Mouse (Mus musculus): Measurements from ENCODE around the gene Serac1. TPM values are rescaled to one million over a fixed set of nuclear protein-coding genes. Genes with fewer than 3 reads are reported as not detected.

Serac1 gene
- polyA plus RNA-seq, 1 experiment from 2014 or later: 5.6 TPM

DNA sequence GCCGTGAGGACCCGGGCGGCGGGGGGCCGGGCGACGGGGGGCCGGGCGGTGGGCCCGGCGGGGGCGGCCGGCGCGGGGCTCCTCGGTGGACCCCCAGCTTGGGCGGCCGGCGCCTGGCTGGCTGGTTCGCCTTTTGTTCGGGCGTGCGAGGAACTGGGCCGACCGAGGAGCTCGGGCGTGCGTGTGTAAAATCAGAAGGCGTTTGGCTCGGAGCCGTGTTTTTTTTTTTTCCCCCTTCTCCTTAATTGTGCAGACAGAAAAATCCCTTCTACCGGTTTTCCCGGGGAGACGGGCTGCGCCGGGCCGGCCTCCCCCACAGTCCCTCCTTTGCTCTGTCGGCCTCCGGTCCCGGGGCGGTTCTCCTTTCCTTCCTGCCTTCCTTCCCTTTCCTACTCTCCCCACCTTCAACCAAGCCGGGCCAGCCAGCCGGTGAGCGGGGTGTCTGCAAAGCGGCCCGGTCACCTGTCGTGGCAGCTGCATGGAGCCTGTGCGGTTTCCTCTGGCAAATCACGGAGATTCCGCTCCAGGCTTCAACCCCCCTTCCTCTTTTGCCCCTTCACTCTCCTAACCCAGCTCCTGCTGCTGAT lies 27.6 kb upstream of the Serac1 start:
- Histone ChIP-seq H3K4me2 (peak overlapping the region; percentile 80), H3K36me3 (peaks cover 10% of the 10 kb centered on the region; the same call in 1 of the 2 replicates), H3K4me3 (replicated peaks) (peak overlapping the region; percentile 94), H3K4me1 (peaks cover 20% of the 10 kb centered on the region), H3K27me3 (peaks cover 10% of the 10 kb centered on the region; the same call in 1 of the 2 replicates), H3K9ac (peak overlapping the region; percentile 93), H3K9me3 (replicated peaks) (no peaks in the 10 kb centered on the region), H3K27ac (peak overlapping the region; percentile 94)
- under 1% methylated on average over 34 of the region's 50 CpGs for WGBS
- ATAC-seq (replicated peaks; ENCODE audit: low FRiP score): no peak; the same call in 1 of the 2 replicates

DNA sequence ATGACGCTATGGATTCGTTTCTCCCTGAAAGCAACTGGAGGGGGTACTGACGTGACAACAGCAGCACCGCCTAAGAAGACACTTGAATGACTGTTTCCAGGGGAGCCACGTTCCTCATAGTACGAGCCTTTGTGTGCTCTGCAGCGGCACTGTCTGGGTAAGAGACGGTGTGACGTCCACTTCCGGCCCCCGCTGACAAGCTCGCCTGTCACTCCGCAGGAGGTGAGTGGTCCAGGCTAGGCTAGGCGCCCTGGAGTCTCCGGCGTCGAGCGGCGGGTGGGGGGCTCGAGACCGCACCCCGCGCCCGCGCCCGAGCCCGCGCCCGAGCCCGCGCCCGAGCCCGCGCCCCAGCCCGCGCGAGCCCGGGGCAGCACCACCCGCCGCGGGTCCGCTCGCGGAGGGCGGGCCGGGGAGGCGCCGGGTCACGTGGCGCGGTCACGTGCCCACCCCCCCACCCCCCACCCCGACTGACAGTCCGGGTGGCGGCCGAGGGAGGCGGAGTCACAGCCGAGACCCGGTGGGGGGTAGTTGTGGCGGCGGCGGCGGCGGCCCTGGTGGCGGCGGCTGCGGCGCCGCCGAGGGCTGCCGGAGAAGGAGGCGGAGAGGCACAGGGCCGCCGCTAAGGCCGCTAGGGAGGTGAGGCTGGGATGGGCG lies 26.9 kb upstream of the Serac1 start, which contains the start of gene Tulp4:
Tulp4 (plus strand) TSS at position 77 of the 654 bp plus-strand sequence.
- Histone ChIP-seq H3K9ac (peak within 1 kb of the TSS; percentile 93), H3K4me3 (replicated peaks) (peak within 1 kb of the TSS; percentile 94), H3K27me3 (peaks cover 10% of the 10 kb centered on the region; the same call in 1 of the 2 replicates), H3K27ac (peak within 1 kb of the TSS; percentile 94), H3K9me3 (replicated peaks) (no peaks in the 10 kb centered on the region), H3K4me1 (peaks cover 20% of the 10 kb centered on the region), H3K36me3 (peaks cover 9% of the 10 kb centered on the region; the same call in 1 of the 2 replicates), H3K4me2 (peak within 1 kb of the TSS; percentile 80)
- WGBS: under 1% methylated on average over 48 of the region's 76 CpGs
- peak; percentile 97 for ATAC-seq (replicated peaks; ENCODE audit: low FRiP score)

DNA sequence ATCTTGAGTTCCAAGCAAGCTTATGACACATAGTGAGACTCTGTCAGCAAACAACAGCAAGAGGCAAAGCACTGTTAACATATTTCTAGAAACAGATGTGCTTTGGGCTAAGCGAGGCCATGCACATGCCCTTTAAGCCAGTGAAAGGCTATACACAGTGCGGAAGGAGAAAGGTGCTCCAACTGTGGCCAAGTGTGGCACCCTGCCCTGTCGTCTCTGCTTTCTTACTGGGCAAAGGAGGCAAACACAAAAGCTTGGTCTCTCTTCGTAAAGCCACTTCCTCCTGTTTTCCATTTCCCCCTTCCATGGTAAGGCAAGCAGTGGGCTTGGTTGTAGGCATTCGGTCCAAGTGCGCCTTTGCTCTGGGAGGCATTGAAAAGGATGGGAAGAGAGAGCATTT lies 24.0 kb upstream of the Serac1 start:
- Histone ChIP-seq H3K4me2 (no peak overlapping the region), H3K27ac (no peak overlapping the region), H3K36me3 (no peaks in the 10 kb centered on the region), H3K4me1 (peaks cover 11% of the 10 kb centered on the region), H3K27me3 (peaks cover 10% of the 10 kb centered on the region; the same call in 1 of the 2 replicates), H3K9ac (no peak overlapping the region), H3K4me3 (replicated peaks) (no peak overlapping the region), H3K9me3 (replicated peaks) (no peaks in the 10 kb centered on the region)
- 81% methylated on average over 6 of the region's 6 CpGs for WGBS
- ATAC-seq (replicated peaks; ENCODE audit: low FRiP score): no peak

DNA sequence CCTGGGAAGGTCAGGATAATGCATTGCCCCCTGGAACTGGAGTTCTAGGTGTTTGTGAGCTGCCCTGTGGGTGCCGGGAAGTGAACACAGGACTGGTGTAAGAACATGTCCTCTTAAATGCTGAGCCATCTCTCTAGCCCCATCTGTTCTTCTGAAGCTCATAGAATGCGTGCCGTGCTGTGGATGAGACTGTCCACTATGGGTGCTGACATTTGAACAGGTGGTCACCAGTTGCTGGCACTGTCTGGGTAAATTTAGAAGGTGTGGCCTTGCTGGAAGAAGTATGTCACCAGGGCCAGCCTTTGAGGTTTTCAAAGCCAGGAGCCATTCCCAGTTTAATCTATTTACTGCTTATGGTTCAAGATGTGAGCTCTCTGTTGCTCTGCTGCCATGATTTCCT lies 22.7 kb upstream of the Serac1 start:
- Histone ChIP-seq H3K4me3 (replicated peaks) (no peak overlapping the region), H3K4me1 (no peaks in the 10 kb centered on the region), H3K27ac (no peak overlapping the region), H3K4me2 (no peak overlapping the region), H3K9me3 (replicated peaks) (no peaks in the 10 kb centered on the region), H3K36me3 (no peaks in the 10 kb centered on the region), H3K27me3 (peaks cover 10% of the 10 kb centered on the region; the same call in 1 of the 2 replicates), H3K9ac (no peak overlapping the region)
- ATAC-seq (replicated peaks; ENCODE audit: low FRiP score): no peak
- WGBS: 89% methylated on average over 3 of the region's 3 CpGs

DNA sequence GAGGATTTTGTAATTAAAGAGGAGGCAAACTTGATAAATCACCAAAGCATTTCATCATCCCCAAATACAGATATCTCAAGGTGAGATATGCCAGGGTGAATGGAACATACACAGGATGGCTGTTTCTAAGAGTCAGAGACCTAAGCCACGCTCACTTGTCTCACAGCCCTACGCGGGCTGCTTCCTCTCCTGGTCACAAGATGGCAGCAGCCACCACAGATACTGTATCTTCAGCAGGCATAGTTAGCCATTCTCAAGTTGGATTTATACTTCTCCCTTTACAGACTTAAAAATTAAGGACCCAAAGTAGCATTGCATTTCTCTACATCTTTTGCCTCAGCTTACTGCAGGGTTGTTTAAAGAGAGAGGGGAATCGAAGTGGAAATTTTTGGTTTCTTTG lies 18.3 kb upstream of the Serac1 start:
- 26% methylated on average over 4 of the region's 4 CpGs for WGBS
- no peak for ATAC-seq (replicated peaks; ENCODE audit: low FRiP score)
- Histone ChIP-seq H3K27me3 (no peaks in the 10 kb centered on the region), H3K4me1 (no peaks in the 10 kb centered on the region), H3K9ac (no peak overlapping the region), H3K36me3 (no peaks in the 10 kb centered on the region), H3K4me2 (no peak overlapping the region), H3K4me3 (replicated peaks) (no peak overlapping the region), H3K9me3 (replicated peaks) (no peaks in the 10 kb centered on the region), H3K27ac (no peak overlapping the region)

DNA sequence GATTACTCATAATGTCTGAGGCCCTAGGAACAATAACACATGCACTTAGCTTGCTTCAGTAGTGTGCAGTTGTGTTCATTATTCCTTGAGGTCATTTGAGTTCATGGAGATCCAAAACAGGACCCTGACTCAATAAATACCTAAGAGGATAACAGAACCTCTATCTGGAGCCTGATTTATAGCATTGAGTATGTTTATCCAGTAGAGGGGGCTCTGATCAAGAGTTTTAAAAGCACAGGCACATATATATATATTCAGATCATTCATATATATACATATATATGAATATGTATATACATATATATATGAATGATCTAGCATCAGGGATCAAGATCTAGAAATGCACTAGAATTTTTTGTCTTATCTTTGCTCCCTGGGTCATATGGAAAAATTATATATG lies 16.0 kb upstream of the Serac1 start:
- Histone ChIP-seq H3K4me2 (no peak overlapping the region), H3K4me3 (replicated peaks) (no peak overlapping the region), H3K9me3 (replicated peaks) (no peaks in the 10 kb centered on the region), H3K36me3 (no peaks in the 10 kb centered on the region), H3K4me1 (no peaks in the 10 kb centered on the region), H3K27me3 (no peaks in the 10 kb centered on the region), H3K9ac (no peak overlapping the region), H3K27ac (no peak overlapping the region)
- ATAC-seq (replicated peaks; ENCODE audit: low FRiP score): no peak

DNA sequence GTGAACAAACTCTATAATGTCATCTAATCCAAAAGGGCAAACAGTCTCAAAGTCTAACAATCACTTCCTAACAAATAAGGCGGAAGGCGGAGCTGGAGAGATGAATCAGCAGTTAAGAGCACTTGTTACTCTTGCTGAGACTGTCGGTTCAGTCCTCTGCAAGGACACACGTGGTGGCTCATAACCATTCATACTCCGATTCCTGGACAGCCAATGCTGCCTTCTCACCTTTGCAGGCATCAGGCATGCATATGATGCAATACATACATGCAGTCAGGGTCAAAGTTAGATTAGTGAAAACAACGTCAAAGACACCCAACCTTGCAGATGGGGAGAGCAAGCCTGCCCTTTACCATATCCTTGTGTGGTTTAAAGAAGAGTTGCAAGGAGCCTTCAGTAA lies 12.1 kb upstream of the Serac1 start:
- H3K9ac ChIP-seq: no peak overlapping the region
- H3K4me1 ChIP-seq: no peaks in the 10 kb centered on the region
- no peak overlapping the region for H3K4me2 ChIP-seq
- WGBS: 89% methylated on average over 6 of the region's 6 CpGs
- no peak for ATAC-seq (replicated peaks; ENCODE audit: low FRiP score)
- no peaks in the 10 kb centered on the region for H3K27me3 ChIP-seq
- H3K27ac ChIP-seq: no peak overlapping the region
- no peaks in the 10 kb centered on the region for H3K9me3 ChIP-seq (replicated peaks)
- H3K4me3 ChIP-seq (replicated peaks): no peak overlapping the region
- peaks cover 17% of the 10 kb centered on the region for H3K36me3 ChIP-seq

- WGBS: 90% methylated on average over 5 of the region's 5 CpGs
- no peak overlapping the region for H3K4me3 ChIP-seq (replicated peaks)
- H3K36me3 ChIP-seq: peaks cover 52% of the 10 kb centered on the region
- H3K4me1 ChIP-seq: peaks cover 13% of the 10 kb centered on the region
- H3K9ac ChIP-seq: no peak overlapping the region
- H3K4me2 ChIP-seq: no peak overlapping the region
- ATAC-seq (replicated peaks; ENCODE audit: low FRiP score): no peak
- H3K27me3 ChIP-seq: no peaks in the 10 kb centered on the region
- no peak overlapping the region for H3K27ac ChIP-seq
- H3K9me3 ChIP-seq (replicated peaks): no peaks in the 10 kb centered on the region
Measured at GRCm38 (mm10) chr17:6083323-6083890, 3.9 kb upstream of the Serac1 start.

DNA sequence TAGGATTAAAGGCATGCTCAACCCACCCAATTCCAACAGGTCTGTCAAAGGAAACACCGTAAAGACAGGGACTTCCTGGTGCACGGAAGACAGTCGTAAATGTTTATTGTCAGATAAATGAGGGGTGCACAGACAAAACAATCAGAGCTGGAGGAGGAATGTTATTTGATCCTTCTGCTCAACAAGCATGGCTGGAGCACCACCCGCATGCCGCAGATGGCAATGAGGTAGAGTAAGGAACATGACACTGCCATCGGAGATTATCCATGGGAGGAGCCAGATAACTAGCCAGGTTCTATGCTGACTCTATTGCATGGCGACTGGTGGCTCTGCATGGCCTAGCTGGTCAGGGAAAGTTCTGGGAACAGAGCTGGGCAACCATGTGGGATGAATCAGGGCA lies 6.1 kb downstream of the Serac1 start:
- peaks cover 40% of the 10 kb centered on the region for H3K36me3 ChIP-seq
- peaks cover 5% of the 10 kb centered on the region; the same call in 1 of the 2 replicates for H3K4me1 ChIP-seq
- no peaks in the 10 kb centered on the region for H3K9me3 ChIP-seq (replicated peaks)
- no peak overlapping the region for H3K4me3 ChIP-seq (replicated peaks)
- H3K27ac ChIP-seq: 0 out of 2 replicates have a peak overlapping the region, but pooled peaks have one; percentile 27
- no peak overlapping the region for H3K9ac ChIP-seq
- WGBS: 19% methylated on average over 7 of the region's 7 CpGs
- peak; percentile 80 for ATAC-seq (replicated peaks; ENCODE audit: low FRiP score)
- no peak overlapping the region for H3K4me2 ChIP-seq
- H3K27me3 ChIP-seq: no peaks in the 10 kb centered on the region

- peaks cover 5% of the 10 kb centered on the region; the same call in 1 of the 2 replicates for H3K4me1 ChIP-seq
Measured at GRCm38 (mm10) chr17:6069866-6070265, 9.7 kb downstream of the Serac1 start.

GRCm38 (mm10) chr17:6067613-6068012 lies 11.9 kb downstream of the Serac1 start:
- Histone ChIP-seq H3K9me3 (replicated peaks) (no peaks in the 10 kb centered on the region), H3K27me3 (no peaks in the 10 kb centered on the region), H3K4me3 (replicated peaks) (no peak overlapping the region), H3K27ac (no peak overlapping the region), H3K9ac (no peak overlapping the region), H3K36me3 (peaks cover 66% of the 10 kb centered on the region), H3K4me1 (no peaks in the 10 kb centered on the region), H3K4me2 (no peak overlapping the region)
- no peak for ATAC-seq (replicated peaks; ENCODE audit: low FRiP score)
- 95% methylated on average over 7 of the region's 7 CpGs for WGBS

More at GRCm38 (mm10) chr17:6069866-6070265, 9.7 kb downstream of the Serac1 start:
- H3K9me3 ChIP-seq (replicated peaks): no peaks in the 10 kb centered on the region
- ATAC-seq (replicated peaks; ENCODE audit: low FRiP score): no peak
- 93% methylated on average over 6 of the region's 6 CpGs for WGBS
- H3K36me3 ChIP-seq: peaks cover 63% of the 10 kb centered on the region
- H3K9ac ChIP-seq: no peak overlapping the region
- H3K27me3 ChIP-seq: no peaks in the 10 kb centered on the region
- no peak overlapping the region for H3K4me3 ChIP-seq (replicated peaks)
- no peak overlapping the region for H3K4me2 ChIP-seq
- no peak overlapping the region for H3K27ac ChIP-seq

DNA sequence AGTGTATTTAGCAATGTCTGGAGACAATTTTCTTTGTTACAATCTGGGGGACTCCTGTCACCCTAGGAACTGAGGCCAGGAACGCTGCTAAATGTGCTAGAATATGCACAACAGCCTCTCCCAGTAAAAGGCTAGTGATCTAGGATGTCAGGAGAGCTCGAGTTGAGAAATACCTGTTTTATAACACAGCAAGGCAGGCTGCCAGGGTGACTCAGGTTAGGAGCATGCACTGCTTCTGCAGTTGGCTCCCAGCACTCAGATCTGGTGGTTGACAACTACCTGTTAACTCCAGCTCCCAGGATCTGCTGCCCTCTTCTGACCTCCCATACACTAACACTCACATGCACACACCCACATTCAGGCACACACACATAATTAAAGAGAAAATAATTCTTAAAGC lies 13.5 kb downstream of the Serac1 start:
- H3K4me1 ChIP-seq: no peaks in the 10 kb centered on the region
- no peak overlapping the region for H3K9ac ChIP-seq
- H3K27me3 ChIP-seq: no peaks in the 10 kb centered on the region
- H3K9me3 ChIP-seq (replicated peaks): no peaks in the 10 kb centered on the region
- no peak for ATAC-seq (replicated peaks; ENCODE audit: low FRiP score)
- H3K4me2 ChIP-seq: no peak overlapping the region
- 91% methylated on average over 2 of the region's 2 CpGs for WGBS
- H3K27ac ChIP-seq: no peak overlapping the region
- H3K4me3 ChIP-seq (replicated peaks): no peak overlapping the region
- H3K36me3 ChIP-seq: peaks cover 55% of the 10 kb centered on the region

All from kidney, embryonic 15.5 days (tissue).